Mouse (Mus musculus) left cerebral cortex, postnatal 4 days (tissue): ENCODE measurements around the gene Olfr76. TPM values are rescaled to one million over a fixed set of nuclear protein-coding genes. Genes with fewer than 3 reads are reported as not detected.
"Not testable (repeated sequence)": the region's sequence is repeated elsewhere in the genome, so short reads cannot be mapped to it uniquely, and the experiment has no call there.

Experiments used
- DNase-seq: peaks from one replicate; pipeline ENCODE4 v3.0.0-alpha.2; 2022
- intact Hi-C: fragments of 180-260 bp; cut with DNase I; formaldehyde crosslinking; loops from one replicate; pipeline ENCODE4 v1.15.1; 2025
- total RNA-seq, 2 experiments: library from RNA; stranded (reverse); gene quantifications; 2 replicates each; pipeline ENCODE4 v1.2.3; 2021

Olfr76 gene
- total RNA-seq, result not detected

DNA sequence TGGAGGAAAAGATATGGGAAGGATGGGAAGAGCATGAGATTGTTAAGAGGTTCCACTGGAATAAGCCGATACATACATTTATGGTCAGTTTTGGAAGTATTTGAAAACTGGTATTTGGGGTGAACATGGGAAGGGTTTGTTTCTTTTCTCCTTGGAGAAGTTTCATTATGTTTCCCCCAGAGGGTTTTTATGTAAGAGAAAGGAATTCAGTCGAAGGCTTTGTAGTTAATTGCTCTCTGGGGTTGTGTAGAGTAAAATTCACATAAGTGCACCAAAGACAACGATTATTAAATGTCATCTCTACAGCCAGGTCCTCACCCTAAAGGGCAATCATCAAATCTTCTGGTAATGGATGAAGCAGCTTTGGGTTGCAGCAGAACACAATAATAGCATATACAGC, at the start of gene Olfr76:
Olfr76 (minus strand) TSS at position 101 of the 400 bp plus-strand sequence.
- intact Hi-C loops, result no loop called here
- no peak for DNase-seq

DNA sequence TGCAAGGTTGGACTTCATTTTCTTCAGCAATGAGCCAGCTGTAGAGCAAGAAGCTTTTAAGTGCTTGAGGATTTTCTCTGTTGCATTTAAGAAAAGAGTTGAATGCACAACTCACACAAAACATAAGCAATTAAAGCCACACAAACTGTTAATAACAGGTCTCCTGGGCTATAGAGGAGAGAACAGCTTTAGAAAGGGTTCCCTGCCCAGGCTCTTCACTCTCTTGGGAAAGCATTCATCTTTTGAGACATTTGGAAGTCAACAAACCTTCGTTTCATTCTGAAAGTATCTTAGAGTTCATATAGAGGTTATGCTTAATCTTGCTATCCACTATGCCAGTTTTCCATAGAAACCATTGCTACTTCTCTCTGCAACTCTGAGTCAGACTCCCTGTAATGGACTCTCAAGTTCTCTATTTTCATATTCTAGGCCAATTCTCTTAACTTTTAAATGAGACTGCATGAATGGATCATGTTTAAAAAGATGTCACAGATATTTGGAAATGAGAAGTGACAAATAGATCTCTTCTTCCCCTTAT, 47.1 kb upstream of the Olfr76 start, which contains the start of gene Olfr1555-ps1:
Olfr1555-ps1 (minus strand) TSS at position 51 of the 538 bp plus-strand sequence.
- intact Hi-C loops, result not testable (repeated sequence)

DNA sequence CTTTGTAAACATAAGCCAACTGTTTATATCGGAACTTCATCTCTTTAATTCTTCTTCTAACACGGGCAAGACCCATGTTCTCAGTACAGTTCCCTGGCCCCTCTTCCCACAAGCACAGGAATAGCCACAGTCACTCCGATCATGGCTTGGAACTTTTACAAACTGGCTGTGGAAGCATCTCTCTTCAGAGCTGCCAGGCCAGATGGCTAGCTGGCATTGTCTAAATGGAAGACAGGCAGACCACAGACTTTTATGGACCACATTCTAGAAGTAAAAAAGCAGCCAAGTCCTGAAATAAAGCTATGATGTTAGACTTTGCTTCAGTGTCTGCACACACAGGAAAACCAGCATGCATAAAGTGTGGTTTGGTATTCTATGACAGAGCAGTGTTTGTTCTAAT, 22.4 kb upstream of the Olfr76 start:
- DNase-seq, result no peak
- intact Hi-C loops, result no loop called here

More for the DNA sequence above, 47.1 kb upstream of the Olfr76 start, which contains the start of gene Olfr1555-ps1:
- not testable (repeated sequence) for DNase-seq

DNA sequence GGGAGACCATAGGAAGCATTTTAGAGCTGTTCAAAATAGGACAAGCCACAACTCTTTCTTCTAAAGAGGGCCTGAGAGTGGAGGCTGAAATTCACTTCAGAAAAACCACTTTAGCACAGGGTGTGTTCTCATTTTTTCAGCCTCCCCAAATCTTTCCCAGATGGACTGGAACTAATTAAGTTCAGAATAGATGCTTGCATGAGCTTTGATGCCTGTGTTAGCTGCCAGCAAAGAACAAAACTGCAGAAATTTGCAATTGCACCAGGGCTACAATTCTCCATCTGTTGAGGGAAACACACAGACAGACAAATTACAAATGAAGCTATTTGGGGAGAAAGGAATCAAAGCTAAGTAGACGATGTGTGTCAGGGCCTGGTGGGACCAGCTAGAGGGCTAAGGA, 20.4 kb upstream of the Olfr76 start:
- DNase-seq, result no peak
- intact Hi-C loops, result no loop called here

DNA sequence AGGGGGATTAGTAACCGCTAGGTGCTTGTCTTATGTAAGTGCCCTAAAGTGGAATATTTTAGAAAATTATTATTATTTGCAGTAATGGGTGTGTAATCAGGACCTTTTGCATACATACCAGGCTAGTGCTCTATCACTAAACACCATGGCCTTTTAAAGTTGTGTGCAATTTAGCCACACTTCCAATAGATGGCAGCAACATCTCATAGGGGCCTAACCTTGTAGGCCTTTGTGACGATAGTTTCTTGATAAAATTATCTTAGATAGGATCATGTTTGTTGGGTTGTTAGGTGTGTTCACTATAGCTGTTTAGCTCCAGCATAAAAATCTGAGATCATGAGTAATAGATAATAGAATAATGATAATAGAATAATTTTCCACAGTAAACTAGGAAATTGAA, 11.3 kb upstream of the Olfr76 start:
- peak; percentile 3 for DNase-seq

DNA sequence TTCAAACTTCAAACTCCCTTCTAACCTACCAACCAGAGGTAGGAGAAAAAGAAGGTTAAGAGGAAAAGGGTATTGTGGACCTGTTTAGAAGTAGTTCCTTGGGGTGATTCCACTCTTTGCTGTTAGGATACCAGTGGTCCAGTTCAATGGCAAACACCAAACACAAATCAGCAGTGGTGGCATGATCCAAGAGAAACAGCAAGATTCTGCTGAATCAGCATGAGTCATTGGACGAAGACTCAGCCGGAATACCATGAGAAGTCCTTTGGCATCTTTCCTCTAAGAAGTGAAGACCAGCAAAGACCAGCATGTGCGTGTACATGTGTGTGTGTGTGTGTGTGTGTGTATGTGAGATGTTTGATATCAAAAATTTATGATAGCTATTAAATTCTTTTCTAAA, 6.5 kb downstream of the Olfr76 start:
- intact Hi-C loops, result no loop called here
- DNase-seq, result no peak

More for the DNA sequence above, 11.3 kb upstream of the Olfr76 start:
- intact Hi-C loops, result no loop called here

DNA sequence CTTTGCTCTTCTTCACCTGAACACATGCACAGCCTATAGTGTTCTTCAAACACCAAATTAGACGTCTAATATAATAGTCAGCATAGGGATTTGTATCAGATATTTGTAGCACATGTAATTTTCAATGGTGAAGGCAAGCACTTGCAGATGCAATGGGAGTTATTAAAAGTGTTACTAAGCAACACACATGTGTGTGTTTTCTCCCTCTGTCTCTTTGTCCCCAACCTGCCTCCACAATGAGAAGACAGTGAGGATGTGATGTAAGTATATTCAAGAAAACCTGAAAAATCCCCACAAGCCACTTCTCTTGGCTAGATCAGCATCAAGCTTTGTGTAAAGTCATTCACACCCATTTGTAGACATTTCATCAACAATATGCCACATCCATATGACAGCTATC, 7.2 kb downstream of the Olfr76 start, which contains the start of gene Olfr1428:
Olfr1428 (minus strand) TSS at position 101 of the 400 bp plus-strand sequence.
- intact Hi-C loops, result no loop called here
- DNase-seq, result no peak

DNA sequence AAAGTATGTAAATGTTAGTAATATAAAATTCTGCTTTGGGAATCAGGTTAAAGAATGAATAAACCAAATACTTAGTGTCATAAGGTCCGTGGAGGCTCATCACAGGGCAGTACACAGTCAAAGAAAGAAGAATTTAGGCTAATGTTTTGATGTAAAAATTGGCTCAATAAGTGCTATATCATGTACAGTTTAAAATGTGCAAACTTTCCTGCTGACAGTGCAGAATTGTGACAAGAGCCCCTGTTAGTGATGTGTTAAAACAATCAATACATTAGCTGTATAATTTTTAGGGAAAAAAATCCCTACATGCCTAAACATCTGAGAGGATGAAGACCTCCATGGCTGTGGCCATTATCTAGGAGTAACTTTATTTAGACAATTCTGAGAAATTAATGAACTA, 9.2 kb downstream of the Olfr76 start:
- DNase-seq, result no peak
- intact Hi-C loops, result no loop called here

DNA sequence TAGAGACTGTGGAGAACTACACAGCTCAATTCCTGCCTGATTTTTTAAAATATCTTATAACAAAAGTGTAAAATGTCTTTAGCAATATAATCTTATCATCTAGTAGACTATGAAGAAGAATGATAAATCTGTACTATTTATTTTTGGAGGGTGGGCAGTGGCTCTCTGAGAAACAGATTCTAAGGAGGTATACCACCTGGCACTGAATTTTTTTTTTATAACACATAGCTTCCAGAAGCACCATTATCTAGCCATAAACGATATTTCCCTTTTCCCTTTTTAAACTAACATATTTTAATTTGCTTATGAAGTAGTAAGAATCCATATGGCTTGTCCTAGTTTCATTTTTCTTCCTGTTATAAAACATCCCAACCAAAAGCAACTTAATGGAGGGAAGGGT, 18.5 kb downstream of the Olfr76 start:
- DNase-seq, result no peak
- intact Hi-C loops, result no loop called here

DNA sequence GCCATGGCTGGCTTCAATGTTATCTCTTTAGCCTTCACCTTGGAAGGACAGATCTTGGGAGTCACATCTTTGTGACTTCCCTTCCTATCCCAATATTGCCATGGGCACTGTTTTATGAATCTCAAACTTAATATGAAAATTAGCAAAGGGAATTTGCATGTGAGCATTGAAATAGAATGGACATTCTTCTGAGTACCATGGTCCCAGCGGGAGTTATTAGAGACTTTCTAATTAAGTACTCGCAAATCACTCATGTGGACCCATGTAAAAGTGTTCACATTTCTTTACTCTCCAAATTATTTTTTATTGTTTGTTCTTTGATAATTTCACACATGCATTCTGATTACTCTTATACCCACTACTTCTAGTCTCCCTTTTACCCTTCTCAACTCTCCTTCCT, 19.8 kb downstream of the Olfr76 start, which contains the start of gene Olfr1427:
Olfr1427 (minus strand) TSS at position 101 of the 400 bp plus-strand sequence.
- intact Hi-C loops, result no loop called here
- no peak for DNase-seq

DNA sequence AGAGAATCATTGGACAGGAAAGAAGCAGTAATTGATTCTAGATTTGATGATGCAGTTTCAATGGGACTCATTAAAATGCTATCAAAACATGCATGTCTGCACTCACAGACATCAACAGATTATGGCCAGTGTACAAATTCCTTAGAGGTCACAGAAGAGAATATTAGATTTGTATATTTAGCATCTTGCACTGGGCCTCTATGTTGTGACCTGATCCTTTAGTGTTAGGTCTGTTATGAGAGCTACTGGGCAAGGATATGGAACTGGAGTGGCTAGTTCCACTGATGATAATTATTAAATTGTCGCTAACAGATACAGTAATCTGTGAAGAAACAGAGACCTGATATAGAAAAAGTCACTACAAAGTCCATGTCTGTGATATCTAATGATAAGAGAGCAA, 31.1 kb downstream of the Olfr76 start, which contains the start of gene Olfr1426:
Olfr1426 (minus strand) TSS at position 101 of the 400 bp plus-strand sequence.
- no peak for DNase-seq
- intact Hi-C loops, result no loop called here

DNA sequence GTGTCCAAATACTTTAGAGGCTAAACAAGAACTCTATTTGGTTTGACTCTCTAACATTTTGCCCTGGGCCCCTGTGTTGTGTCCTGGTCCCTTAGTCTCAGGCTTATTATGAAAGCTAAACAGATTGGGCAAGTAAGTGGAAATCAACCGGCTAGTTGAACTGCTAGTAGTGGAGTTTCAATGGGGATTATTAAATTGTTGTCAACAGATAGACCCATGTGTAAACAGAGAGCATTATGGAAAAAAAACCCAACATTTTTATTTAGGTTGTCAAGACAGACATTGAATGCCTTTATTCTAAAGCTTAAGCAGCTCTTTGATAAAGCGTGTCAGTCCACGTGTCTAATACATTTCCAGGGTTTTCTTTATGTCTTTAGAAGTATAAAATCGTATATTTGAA, 45.4 kb downstream of the Olfr76 start, which contains the start of gene Olfr1425:
Olfr1425 (minus strand) TSS at position 101 of the 400 bp plus-strand sequence.
- DNase-seq, intact Hi-C loops: not testable (repeated sequence)

DNA sequence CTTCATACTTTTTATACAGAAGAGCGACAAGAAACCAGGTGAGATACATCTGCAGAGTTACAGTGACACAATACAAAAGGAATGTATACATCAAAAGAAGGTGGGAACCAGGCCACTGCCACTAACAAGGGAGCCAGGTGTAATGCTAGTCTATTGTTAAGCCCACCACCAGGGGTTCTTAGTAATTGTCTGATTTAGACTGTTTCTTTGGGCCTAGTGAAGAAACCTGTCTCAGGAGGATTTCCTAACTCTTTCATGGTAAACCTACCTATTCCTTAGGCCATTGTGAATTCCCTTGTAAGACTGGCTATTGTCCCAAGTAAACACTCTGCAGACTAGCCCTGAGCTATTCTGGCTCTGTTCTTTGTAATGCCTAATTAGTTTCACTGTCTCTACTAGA, 53.5 kb downstream of the Olfr76 start:
- intact Hi-C loops, result not testable (repeated sequence)

More for the DNA sequence above, 53.5 kb downstream of the Olfr76 start:
- DNase-seq, result not testable (repeated sequence)

Other genes starting within 250 kb of the Olfr76 start
- not detected for gene Olfr1419, start 248.1 kb downstream of the Olfr76 start, total RNA-seq
- gene Olfr1420, start 236.6 kb downstream of the Olfr76 start, total RNA-seq, result not detected
- 10 to 100 TPM; 25.8 to 27.1 TPM for gene Patl1, start 210.8 kb downstream of the Olfr76 start, total RNA-seq
- gene Osbp, start 157.3 kb downstream of the Olfr76 start, total RNA-seq, result 10 to 100 TPM; 52.5 to 54.4 TPM
- not detected for gene Olfr1423, start 81.9 kb downstream of the Olfr76 start, total RNA-seq
- not detected for gene Olfr1424, start 60.5 kb downstream of the Olfr76 start, total RNA-seq
- gene Olfr1425, start 45.5 kb downstream of the Olfr76 start, total RNA-seq, result not detected
- not detected for gene Olfr1426, start 31.2 kb downstream of the Olfr76 start, total RNA-seq
- gene Olfr1427, start 19.9 kb downstream of the Olfr76 start, total RNA-seq, result not detected
- gene Olfr1428, start 7.3 kb downstream of the Olfr76 start, total RNA-seq, result not detected
- gene Olfr1555-ps1, start 46.9 kb upstream of the Olfr76 start, total RNA-seq, result not detected
- gene Olfr1431, start 77.4 kb upstream of the Olfr76 start, total RNA-seq, result not detected
- not detected for gene Olfr1432, start 109.4 kb upstream of the Olfr76 start, total RNA-seq
- gene Olfr262, start 118.5 kb upstream of the Olfr76 start, total RNA-seq, result not detected
- gene Olfr235, start 137.8 kb upstream of the Olfr76 start, total RNA-seq, result under 1 TPM in 1 of 2 experiments, not detected in 1; 0.18 TPM
- not detected for gene Olfr1434, start 156.7 kb upstream of the Olfr76 start, total RNA-seq
- not detected for gene Olfr1436, start 175.9 kb upstream of the Olfr76 start, total RNA-seq
- gene Olfr1437, start 201.9 kb upstream of the Olfr76 start, total RNA-seq, result not detected
- not detected for gene Olfr1438-ps1, start 212.7 kb upstream of the Olfr76 start, total RNA-seq